Mouse (Mus musculus) embryonic fibroblast, embryonic 13.5 days (primary cell): ENCODE measurements around the gene Slc12a5. TPM values are rescaled to one million over a fixed set of nuclear protein-coding genes. Genes with fewer than 3 reads are reported as not detected.

Experiments
- H3K27ac ChIP-seq: 2 replicates; pipeline ENCODE4 v1.5.1; 2012; ENCODE audit warnings: low read length, control low read depth, inconsistent platforms; ENCODE audit not compliant: insufficient read depth
- H3K4me1 ChIP-seq: 2 replicates; pipeline ENCODE4 v1.6.1; 2011; ENCODE audit warnings: low read length; ENCODE audit not compliant: control insufficient read depth, insufficient read depth
- H3K4me3 ChIP-seq: 2 replicates; pipeline ENCODE4 v1.5.1; 2011; ENCODE audit warnings: mild to moderate bottlenecking, control low read depth, low read length; ENCODE audit not compliant: insufficient read depth
- CTCF ChIP-seq: IDR thresholded peaks from 2 replicates; pipeline ENCODE4 v1.5.1; 2011; ENCODE audit warnings: mild to moderate bottlenecking, control low read depth, low read length, moderate library complexity, borderline replicate concordance; ENCODE audit not compliant: insufficient read depth
- POLR2A ChIP-seq: IDR thresholded peaks from 2 replicates; pipeline ENCODE4 v1.6.1; 2011; ENCODE audit warnings: low read depth, mild to moderate bottlenecking, control low read depth, low read length, moderate library complexity
- polyA plus RNA-seq: library from polyadenylated mRNA; stranded (reverse); fragments of >200 nt; gene quantifications from 2 replicates; pipeline ENCODE4 v1.2.4, GENCODE M21; 2011; ENCODE audit warnings: low read depth; ENCODE audit not compliant: missing spikeins, insufficient read length

The Slc12a5 gene
- polyA plus RNA-seq, 1 experiment, result 1.4 TPM

GRCm38 (mm10) chr2:164969348-164969781 lies 8.8 kb downstream of the Slc12a5 start:
- H3K27ac ChIP-seq, result no peak overlapping the region
- H3K4me1 ChIP-seq, result no peaks in the 10 kb centered on the region
- TF ChIP-seq POLR2A (no peak), CTCF (no peak)
- no peak overlapping the region for H3K4me3 ChIP-seq

- Histone ChIP-seq H3K4me3 (no peak overlapping the region), H3K27ac (no peak overlapping the region), H3K4me1 (no peaks in the 10 kb centered on the region)
- TF ChIP-seq CTCF (no peak), POLR2A (no peak)
Measured at GRCm38 (mm10) chr2:164970631-164971196, 10.1 kb downstream of the Slc12a5 start.

- no peaks in the 10 kb centered on the region for H3K4me1 ChIP-seq
- no peak overlapping the region for H3K27ac ChIP-seq
- no peak overlapping the region for H3K4me3 ChIP-seq
- TF ChIP-seq CTCF (no peak), POLR2A (no peak)
Measured at GRCm38 (mm10) chr2:164972646-164973045, 12.0 kb downstream of the Slc12a5 start.

GRCm38 (mm10) chr2:164975611-164976010 lies 15.0 kb downstream of the Slc12a5 start:
- Histone ChIP-seq H3K27ac (no peak overlapping the region), H3K4me1 (no peaks in the 10 kb centered on the region), H3K4me3 (no peak overlapping the region)
- TF ChIP-seq CTCF (no peak), POLR2A (no peak)

GRCm38 (mm10) chr2:164979749-164980148 lies 19.1 kb downstream of the Slc12a5 start:
- TF ChIP-seq POLR2A (no peak), CTCF (no peak)
- H3K27ac ChIP-seq, result no peak overlapping the region
- H3K4me3 ChIP-seq, result no peak overlapping the region
- no peaks in the 10 kb centered on the region for H3K4me1 ChIP-seq

- TF ChIP-seq POLR2A (no peak), CTCF (no peak)
- Histone ChIP-seq H3K4me3 (no peak overlapping the region), H3K4me1 (no peaks in the 10 kb centered on the region), H3K27ac (no peak overlapping the region)
Measured at GRCm38 (mm10) chr2:164985962-164986361, 25.4 kb downstream of the Slc12a5 start.

- H3K4me1 ChIP-seq, result no peaks in the 10 kb centered on the region
- no peak overlapping the region for H3K27ac ChIP-seq
- H3K4me3 ChIP-seq, result no peak overlapping the region
- no peak for TF ChIP-seq POLR2A
- TF ChIP-seq CTCF, result no peak
Measured at GRCm38 (mm10) chr2:164986371-164987027, 25.9 kb downstream of the Slc12a5 start.

- Histone ChIP-seq H3K4me3 (no peak overlapping the region), H3K27ac (no peak overlapping the region), H3K4me1 (no peaks in the 10 kb centered on the region)
- TF ChIP-seq CTCF (no peak), POLR2A (no peak)
Measured at GRCm38 (mm10) chr2:164988777-164989176, 28.2 kb downstream of the Slc12a5 start.

GRCm38 (mm10) chr2:164991111-164991510 lies 30.5 kb downstream of the Slc12a5 start:
- Histone ChIP-seq H3K27ac (no peak overlapping the region), H3K4me1 (no peaks in the 10 kb centered on the region), H3K4me3 (no peak overlapping the region)
- TF ChIP-seq CTCF (no peak), POLR2A (no peak)

- Histone ChIP-seq H3K27ac (no peak overlapping the region), H3K4me3 (no peak overlapping the region), H3K4me1 (no peaks in the 10 kb centered on the region)
- TF ChIP-seq POLR2A, result no peak
Measured at GRCm38 (mm10) chr2:164991808-164992207, 31.2 kb downstream of the Slc12a5 start.
